Mouse (Mus musculus): Measurements from ENCODE around the gene Cdc42bpa. TPM values are rescaled to one million over a fixed set of nuclear protein-coding genes. Genes with fewer than 3 reads are reported as not detected.

Cdc42bpa gene
- polyA plus RNA-seq, 1 experiment from 2014 or later = 11.0 TPM

DNA sequence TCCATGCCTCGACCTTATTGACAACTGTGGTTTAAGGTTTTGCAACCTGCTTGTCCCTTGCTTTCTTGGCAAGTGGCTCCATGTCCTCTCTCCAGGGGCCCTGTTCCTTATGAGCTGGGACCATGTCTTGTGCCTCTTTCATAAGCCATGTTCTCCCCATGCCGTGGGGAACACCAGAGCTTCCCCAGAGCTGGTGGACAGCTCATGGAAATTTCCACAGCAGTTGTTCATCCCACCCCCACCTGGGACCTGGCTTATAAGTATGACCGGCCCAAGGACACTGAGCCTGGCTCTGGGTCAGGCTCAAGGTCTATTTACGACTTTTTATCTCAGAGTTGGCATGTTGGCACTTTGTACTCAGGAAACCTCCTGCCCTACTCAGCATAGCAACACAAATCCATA is 249.8 kb downstream of the Cdc42bpa start:
- Histone ChIP-seq H3K4me3 (no peak overlapping the region), H3K27me3 (ENCODE audit: insufficient read depth, poor library complexity, severe bottlenecking) (no peaks in the 10 kb centered on the region)
- 74% methylated on average over 4 of the region's 4 CpGs for WGBS

DNA sequence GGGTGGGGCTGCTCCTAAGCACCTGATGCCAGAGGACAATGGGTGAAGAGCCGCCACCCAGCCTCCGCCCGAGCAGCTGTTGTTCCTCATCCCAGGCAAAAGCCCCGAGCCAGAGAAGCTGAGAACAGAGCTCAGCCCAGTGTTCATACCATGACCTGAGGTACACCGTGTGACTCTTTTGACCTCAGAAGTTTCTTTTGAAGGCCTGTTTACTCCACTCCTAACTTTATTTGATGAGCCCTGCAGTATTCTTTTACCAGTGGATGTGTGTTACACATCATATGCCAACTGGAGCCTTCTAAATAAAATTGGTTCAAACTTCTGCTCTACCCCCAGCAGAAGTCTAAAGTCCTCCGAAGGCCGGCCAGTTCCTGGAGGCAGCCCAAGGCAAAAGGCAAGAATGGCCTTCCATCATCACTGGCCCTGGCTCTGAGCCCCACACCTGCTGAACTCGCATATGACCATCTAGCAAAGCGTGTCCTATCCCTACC is 250.6 kb downstream of the Cdc42bpa start:
- H3K27me3 ChIP-seq (ENCODE audit: insufficient read depth, poor library complexity, severe bottlenecking) = no peaks in the 10 kb centered on the region
- no peak overlapping the region for H3K27ac ChIP-seq
- WGBS = 89% methylated on average over 9 of the region's 9 CpGs
- H3K9me3 ChIP-seq = no peaks in the 10 kb centered on the region
- DNase-seq (ENCODE audit: low spot score) = no peak
- H3K4me1 ChIP-seq (replicated peaks) = 0 out of 2 replicates have a peak, but pooled peaks cover 3% of the 10 kb centered on the region
- H3K36me3 ChIP-seq = no peaks in the 10 kb centered on the region
- H3K4me3 ChIP-seq = no peak overlapping the region

More for the DNA sequence above, 249.8 kb downstream of the Cdc42bpa start:
- no peaks in the 10 kb centered on the region for H3K36me3 ChIP-seq
- H3K4me1 ChIP-seq (replicated peaks) = 0 out of 2 replicates have a peak, but pooled peaks cover under 1% of the 10 kb centered on the region
- H3K27ac ChIP-seq = no peak overlapping the region
- DNase-seq (ENCODE audit: low spot score) = no peak
- H3K9me3 ChIP-seq = no peaks in the 10 kb centered on the region

DNA sequence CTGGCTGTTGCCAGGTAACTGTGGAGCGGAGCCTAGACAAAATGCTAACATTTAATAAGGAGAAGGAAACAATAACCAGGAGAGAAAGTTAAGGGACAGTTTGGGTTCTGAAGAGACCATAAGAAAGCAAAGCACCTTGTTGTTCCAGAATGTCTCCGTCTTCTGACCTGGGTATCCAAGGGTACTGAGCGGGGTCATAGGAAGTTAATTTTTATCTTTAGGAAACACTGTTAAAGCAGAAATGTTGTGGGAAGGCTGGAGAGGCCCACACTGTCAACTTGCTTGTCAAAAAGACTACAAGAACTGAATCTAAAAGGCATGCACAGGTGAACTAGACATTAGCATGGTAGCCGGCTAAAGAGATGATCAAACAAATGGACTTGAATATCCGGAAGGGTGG is 252.6 kb downstream of the Cdc42bpa start:
- DNase-seq (ENCODE audit: low spot score) = no peak
- Histone ChIP-seq H3K4me1 (replicated peaks) (0 out of 2 replicates have a peak, but pooled peaks cover 3% of the 10 kb centered on the region), H3K27ac (no peak overlapping the region), H3K4me3 (no peak overlapping the region), H3K9me3 (no peaks in the 10 kb centered on the region), H3K27me3 (ENCODE audit: insufficient read depth, poor library complexity, severe bottlenecking) (no peaks in the 10 kb centered on the region), H3K36me3 (no peaks in the 10 kb centered on the region)
- 91% methylated on average over 5 of the region's 5 CpGs for WGBS

DNA sequence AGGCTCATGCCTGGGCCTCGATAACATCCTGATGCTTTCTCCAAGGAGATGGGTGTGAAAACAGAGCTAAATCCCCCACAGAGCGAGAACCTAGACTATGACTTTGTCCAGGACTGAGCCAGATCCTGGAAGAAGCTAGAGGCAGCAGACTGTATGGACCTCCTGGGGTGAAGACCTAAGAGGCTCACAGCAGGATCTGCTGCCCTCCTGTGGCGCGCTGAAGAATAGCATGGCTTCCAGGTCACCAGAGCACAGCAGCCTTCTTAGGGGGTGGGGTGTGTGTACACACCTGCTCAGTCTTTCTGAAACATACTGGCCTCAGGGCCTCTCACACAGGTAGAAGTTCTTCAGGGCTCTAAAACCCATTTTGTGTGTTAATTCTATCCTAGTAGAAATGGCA is 254.8 kb downstream of the Cdc42bpa start:
- Histone ChIP-seq H3K36me3 (no peaks in the 10 kb centered on the region), H3K9me3 (no peaks in the 10 kb centered on the region), H3K27ac (no peak overlapping the region), H3K4me3 (no peak overlapping the region), H3K27me3 (ENCODE audit: insufficient read depth, poor library complexity, severe bottlenecking) (no peaks in the 10 kb centered on the region), H3K4me1 (replicated peaks) (peaks cover 9% of the 10 kb centered on the region; the same call in 1 of the 2 replicates)
- 24% methylated on average over 4 of the region's 4 CpGs for WGBS
- DNase-seq (ENCODE audit: low spot score) = peak; percentile 47

Other genes starting within 250 kb of the Cdc42bpa start
- gene Kif28, start 215.2 kb upstream of the Cdc42bpa start, polyA plus RNA-seq (2016; fragmentation: Nextera tagmentation; extraction: Ambion mirVana) = not detected in 2 replicates
- gene Gm10518, start 157.1 kb upstream of the Cdc42bpa start, polyA plus RNA-seq (2016; fragmentation: Nextera tagmentation; extraction: Ambion mirVana) = 0.15 and 0.18 TPM in 2 replicates
- gene Ahctf1, start 156.8 kb upstream of the Cdc42bpa start, polyA plus RNA-seq (2016; fragmentation: Nextera tagmentation; extraction: Ambion mirVana) = 23.6 and 32.4 TPM in 2 replicates
- 1.8 and 2.0 TPM in 2 replicates for gene Coq8a, start 239.1 kb downstream of the Cdc42bpa start, polyA plus RNA-seq (2016; fragmentation: Nextera tagmentation; extraction: Ambion mirVana)